Mouse (Mus musculus) embryonic facial prominence, embryonic 13.5 days (tissue): ENCODE results near the gene Ephb2. TPM values are rescaled to one million over a fixed set of nuclear protein-coding genes. Genes with fewer than 3 reads are reported as not detected.

ENCODE experiments used
- ATAC-seq: fragments of 200-750 bp; cut with Nextera tagmentation; 2 replicates; pipeline ENCODE4 v1.8.0; 2017; ENCODE audit warnings: low read depth; ENCODE audit not compliant: insufficient number of reproducible peaks, insufficient read depth, low FRiP score, low TSS enrichment
- H3K27ac ChIP-seq: fragments of 300-500 bp; sonication (generic); 2 replicates; pipeline ENCODE4 v1.5.1; 2015; ENCODE audit warnings: moderate library complexity, mild to moderate bottlenecking, inconsistent platforms
- H3K27me3 ChIP-seq: fragments of 300-500 bp; sonication (generic); 2 replicates; pipeline ENCODE4 v1.6.1; 2015; ENCODE audit warnings: mild to moderate bottlenecking, inconsistent platforms
- H3K36me3 ChIP-seq: fragments of 300-500 bp; sonication (generic); 2 replicates; pipeline ENCODE4 v1.6.1; 2015; ENCODE audit warnings: mild to moderate bottlenecking, inconsistent platforms
- H3K4me1 ChIP-seq: fragments of 300-500 bp; sonication (generic); 2 replicates; pipeline ENCODE4 v1.6.1; 2015; ENCODE audit warnings: inconsistent platforms
- H3K4me2 ChIP-seq: fragments of 300-500 bp; sonication (generic); 2 replicates; pipeline ENCODE4 v1.6.1; 2015; ENCODE audit warnings: moderate library complexity, mild to moderate bottlenecking, inconsistent platforms
- H3K4me3 ChIP-seq: fragments of 300-500 bp; sonication (generic); 2 replicates; pipeline ENCODE4 v1.5.1; 2015; ENCODE audit warnings: mild to moderate bottlenecking, inconsistent platforms
- H3K9ac ChIP-seq: fragments of 300-500 bp; sonication (generic); 2 replicates; pipeline ENCODE4 v1.6.1; 2015; ENCODE audit warnings: mild to moderate bottlenecking, inconsistent platforms
- H3K9me3 ChIP-seq: fragments of 300-500 bp; sonication (generic); 2 replicates; pipeline ENCODE4 v1.6.1; 2016; ENCODE audit warnings: inconsistent platforms
- WGBS: fragments of 180-500 bp; shearing (Covaris S2); methylation state at CpG from one replicate; pipeline ENCODE4 v1.1.7; 2015; ENCODE audit warnings: mixed read lengths; 5-methylcytosine and 5-hydroxymethylcytosine counted together
- polyA plus RNA-seq: library from polyadenylated mRNA; unstranded; fragments of >200 nt; fragmentation: Nextera tagmentation; extraction: Ambion mirVana; gene quantifications from 2 replicates; pipeline ENCODE4 v1.2.1, GENCODE M21; 2015

Ephb2 gene
- polyA plus RNA-seq: 7.9 and 13.3 TPM in 2 replicates

GRCm38 (mm10) chr4:136835621-136836386 is at the start of gene Ephb2:
Ephb2 (minus strand) TSS chr4:136835988.
- Histone ChIP-seq H3K9ac (peak within 1 kb of the TSS; percentile 88), H3K4me1 (peaks cover 50% of the 10 kb centered on the region), H3K27ac (peak within 1 kb of the TSS; percentile 95), H3K27me3 (peaks cover 12% of the 10 kb centered on the region), H3K9me3 (no peaks in the 10 kb centered on the region), H3K4me3 (peak within 1 kb of the TSS; percentile 86), H3K36me3 (no peaks in the 10 kb centered on the region), H3K4me2 (peak within 1 kb of the TSS; percentile 92)
- WGBS: 0% methylated on average over 74 of the region's 88 CpGs
- peak; percentile 67 for ATAC-seq

- Histone ChIP-seq H3K36me3 (no peaks in the 10 kb centered on the region), H3K27me3 (no peaks in the 10 kb centered on the region), H3K4me1 (no peaks in the 10 kb centered on the region), H3K9ac (no peak overlapping the region), H3K4me2 (no peak overlapping the region), H3K9me3 (no peaks in the 10 kb centered on the region), H3K27ac (no peak overlapping the region), H3K4me3 (no peak overlapping the region)
- WGBS: 19% methylated on average over 5 of the region's 5 CpGs
- no peak for ATAC-seq
Observed at GRCm38 (mm10) chr4:136878601-136879000, 42.8 kb upstream of the Ephb2 start.

- no peaks in the 10 kb centered on the region for H3K4me1 ChIP-seq
- no peak for ATAC-seq
Observed at GRCm38 (mm10) chr4:136878171-136878570, 42.4 kb upstream of the Ephb2 start.

GRCm38 (mm10) chr4:136876971-136877370 is 41.2 kb upstream of the Ephb2 start:
- Histone ChIP-seq H3K4me1 (no peaks in the 10 kb centered on the region), H3K36me3 (no peaks in the 10 kb centered on the region), H3K4me2 (no peak overlapping the region), H3K4me3 (no peak overlapping the region), H3K9me3 (no peaks in the 10 kb centered on the region), H3K27ac (no peak overlapping the region), H3K27me3 (no peaks in the 10 kb centered on the region), H3K9ac (no peak overlapping the region)
- 22% methylated on average over 7 of the region's 7 CpGs for WGBS
- ATAC-seq: no peak

More at GRCm38 (mm10) chr4:136878171-136878570, 42.4 kb upstream of the Ephb2 start:
- Histone ChIP-seq H3K9me3 (no peaks in the 10 kb centered on the region), H3K27ac (no peak overlapping the region), H3K4me3 (no peak overlapping the region), H3K27me3 (no peaks in the 10 kb centered on the region), H3K36me3 (no peaks in the 10 kb centered on the region), H3K4me2 (no peak overlapping the region), H3K9ac (no peak overlapping the region)
- WGBS: 40% methylated on average over 8 of the region's 8 CpGs

GRCm38 (mm10) chr4:136875012-136875411 is 39.2 kb upstream of the Ephb2 start:
- Histone ChIP-seq H3K4me2 (no peak overlapping the region), H3K36me3 (no peaks in the 10 kb centered on the region), H3K4me1 (no peaks in the 10 kb centered on the region), H3K4me3 (no peak overlapping the region), H3K27me3 (no peaks in the 10 kb centered on the region), H3K9ac (no peak overlapping the region), H3K27ac (no peak overlapping the region), H3K9me3 (no peaks in the 10 kb centered on the region)
- no peak for ATAC-seq
- WGBS: 77% methylated on average over 14 of the region's 14 CpGs

- no peaks in the 10 kb centered on the region for H3K9me3 ChIP-seq
- H3K27ac ChIP-seq: no peak overlapping the region
- no peaks in the 10 kb centered on the region; the same call in 1 of the 2 replicates for H3K27me3 ChIP-seq
- H3K4me3 ChIP-seq: no peak overlapping the region
- no peak overlapping the region for H3K9ac ChIP-seq
- no peak for ATAC-seq
- H3K4me1 ChIP-seq: peaks cover 25% of the 10 kb centered on the region
- H3K4me2 ChIP-seq: no peak overlapping the region
- 77% methylated on average over 6 of the region's 6 CpGs for WGBS
- H3K36me3 ChIP-seq: no peaks in the 10 kb centered on the region
Observed at GRCm38 (mm10) chr4:136868371-136868770, 32.6 kb upstream of the Ephb2 start.

GRCm38 (mm10) chr4:136867690-136868345 is 32.0 kb upstream of the Ephb2 start:
- H3K27me3 ChIP-seq: peaks cover under 1% of the 10 kb centered on the region; the same call in 1 of the 2 replicates
- no peaks in the 10 kb centered on the region for H3K36me3 ChIP-seq
- ATAC-seq: no peak
- no peak overlapping the region for H3K27ac ChIP-seq
- H3K9ac ChIP-seq: no peak overlapping the region
- peaks cover 29% of the 10 kb centered on the region for H3K4me1 ChIP-seq
- H3K9me3 ChIP-seq: no peaks in the 10 kb centered on the region
- no peak overlapping the region for H3K4me2 ChIP-seq
- 10% methylated on average over 11 of the region's 12 CpGs for WGBS
- H3K4me3 ChIP-seq: no peak overlapping the region

GRCm38 (mm10) chr4:136865531-136865930 is 29.7 kb upstream of the Ephb2 start:
- H3K9ac ChIP-seq: no peak overlapping the region
- peaks cover 43% of the 10 kb centered on the region for H3K4me1 ChIP-seq
- no peak overlapping the region for H3K27ac ChIP-seq
- no peaks in the 10 kb centered on the region for H3K9me3 ChIP-seq
- no peak for ATAC-seq
- WGBS: 45% methylated on average over 5 of the region's 5 CpGs
- H3K27me3 ChIP-seq: peaks cover 13% of the 10 kb centered on the region
- no peaks in the 10 kb centered on the region for H3K36me3 ChIP-seq
- no peak overlapping the region for H3K4me3 ChIP-seq
- no peak overlapping the region for H3K4me2 ChIP-seq

- Histone ChIP-seq H3K9ac (0 out of 2 replicates have a peak overlapping the region, but pooled peaks have one; percentile 6), H3K36me3 (no peaks in the 10 kb centered on the region), H3K4me3 (no peak overlapping the region), H3K4me2 (0 out of 2 replicates have a peak overlapping the region, but pooled peaks have one; percentile 9), H3K27ac (no peak overlapping the region), H3K27me3 (peaks cover 13% of the 10 kb centered on the region), H3K9me3 (no peaks in the 10 kb centered on the region), H3K4me1 (peaks cover 43% of the 10 kb centered on the region)
- 5% methylated on average over 15 of the region's 15 CpGs for WGBS
- ATAC-seq: no peak
Observed at GRCm38 (mm10) chr4:136864751-136865470, 29.1 kb upstream of the Ephb2 start.

- Histone ChIP-seq H3K9ac (no peak overlapping the region), H3K27ac (no peak overlapping the region), H3K4me2 (no peak overlapping the region), H3K4me3 (no peak overlapping the region), H3K4me1 (peaks cover 43% of the 10 kb centered on the region), H3K9me3 (no peaks in the 10 kb centered on the region), H3K27me3 (peaks cover 13% of the 10 kb centered on the region), H3K36me3 (no peaks in the 10 kb centered on the region)
- 57% methylated on average over 9 of the region's 9 CpGs for WGBS
- no peak for ATAC-seq
Observed at GRCm38 (mm10) chr4:136863517-136863916, 27.7 kb upstream of the Ephb2 start.

GRCm38 (mm10) chr4:136862411-136862810 is 26.6 kb upstream of the Ephb2 start:
- no peak for ATAC-seq
- Histone ChIP-seq H3K4me2 (no peak overlapping the region), H3K27me3 (peaks cover 13% of the 10 kb centered on the region), H3K4me1 (peaks cover 33% of the 10 kb centered on the region), H3K9ac (no peak overlapping the region), H3K36me3 (no peaks in the 10 kb centered on the region), H3K27ac (no peak overlapping the region), H3K4me3 (no peak overlapping the region), H3K9me3 (no peaks in the 10 kb centered on the region)
- WGBS: 68% methylated on average over 2 of the region's 2 CpGs
